Mouse (Mus musculus): ENCODE data around the gene Ifna16. TPM values are rescaled to one million over a fixed set of nuclear protein-coding genes. Genes with fewer than 3 reads are reported as not detected.

The Ifna16 gene
- polyA plus RNA-seq (2012; ENCODE audit: insufficient read depth, insufficient read length, missing spikeins) = not detected in 2 replicates

- Histone ChIP-seq H3K4me3 (ENCODE audit: insufficient read depth, low read length) (no peak within 1 kb of the TSS), H3K4me1 (ENCODE audit: control insufficient read depth, insufficient read depth, low read length) (no peaks in the 10 kb centered on the region), H3K27ac (ENCODE audit: insufficient read depth, low read depth, low read length) (no peak within 1 kb of the TSS)
- TF ChIP-seq POLR2A (IDR thresholded peaks at IDR 0.05; ENCODE audit: borderline replicate concordance, low read depth, low read length) (no peak), CTCF (IDR thresholded peaks at IDR 0.05; ENCODE audit: low read depth, low read length) (no peak)
Observed at GRCm38 (mm10) chr4:88676824-88677223, at the start of gene Ifna16. Ifna16 (minus strand) TSS chr4:88676924.

- no peak for TF ChIP-seq POLR2A (IDR thresholded peaks at IDR 0.05; ENCODE audit: borderline replicate concordance, low read depth, low read length)
- no peak for TF ChIP-seq CTCF (IDR thresholded peaks at IDR 0.05; ENCODE audit: low read depth, low read length)
- Histone ChIP-seq H3K27ac (ENCODE audit: insufficient read depth, low read depth, low read length) (no peak overlapping the region), H3K4me3 (ENCODE audit: insufficient read depth, low read length) (no peak overlapping the region), H3K4me1 (ENCODE audit: control insufficient read depth, insufficient read depth, low read length) (peaks cover 31% of the 10 kb centered on the region)
Observed at GRCm38 (mm10) chr4:88723497-88724090, 46.9 kb upstream of the Ifna16 start.

- Histone ChIP-seq H3K4me1 (ENCODE audit: control insufficient read depth, insufficient read depth, low read length) (peaks cover 31% of the 10 kb centered on the region), H3K4me3 (ENCODE audit: insufficient read depth, low read length) (peak within 1 kb of the TSS; percentile 86), H3K27ac (ENCODE audit: insufficient read depth, low read depth, low read length) (peak within 1 kb of the TSS; percentile 91)
- TF ChIP-seq POLR2A (IDR thresholded peaks at IDR 0.05; ENCODE audit: borderline replicate concordance, low read depth, low read length) (no peak), CTCF (IDR thresholded peaks at IDR 0.05; ENCODE audit: low read depth, low read length) (no peak)
Observed at GRCm38 (mm10) chr4:88721791-88722721, 45.3 kb upstream of the Ifna16 start, which contains the start of the genes Gm26566 and Klhl9. Gm26566 (plus strand) TSS chr4:88721805. Klhl9 (minus strand) TSS chr4:88722465.

- peaks cover 28% of the 10 kb centered on the region for H3K4me1 ChIP-seq (ENCODE audit: control insufficient read depth, insufficient read depth, low read length)
- H3K4me3 ChIP-seq (ENCODE audit: insufficient read depth, low read length) = peak overlapping the region; percentile 51
- no peak for TF ChIP-seq CTCF (IDR thresholded peaks at IDR 0.05; ENCODE audit: low read depth, low read length)
- H3K27ac ChIP-seq (ENCODE audit: insufficient read depth, low read depth, low read length) = no peak overlapping the region
Observed at GRCm38 (mm10) chr4:88718715-88719114, 42.0 kb upstream of the Ifna16 start.

GRCm38 (mm10) chr4:88715059-88715458 lies 38.3 kb upstream of the Ifna16 start:
- peak overlapping the region; percentile 29; the same call in 1 of the 2 replicates for H3K27ac ChIP-seq (ENCODE audit: insufficient read depth, low read depth, low read length)
- TF ChIP-seq CTCF (IDR thresholded peaks at IDR 0.05; ENCODE audit: low read depth, low read length) = no peak
- H3K4me1 ChIP-seq (ENCODE audit: control insufficient read depth, insufficient read depth, low read length) = peaks cover 29% of the 10 kb centered on the region
- no peak overlapping the region for H3K4me3 ChIP-seq (ENCODE audit: insufficient read depth, low read length)

- Histone ChIP-seq H3K4me1 (ENCODE audit: control insufficient read depth, insufficient read depth, low read length) (peaks cover 28% of the 10 kb centered on the region), H3K27ac (ENCODE audit: insufficient read depth, low read depth, low read length) (peak overlapping the region; percentile 29; the same call in 1 of the 2 replicates), H3K4me3 (ENCODE audit: insufficient read depth, low read length) (no peak overlapping the region)
- TF ChIP-seq CTCF (IDR thresholded peaks at IDR 0.05; ENCODE audit: low read depth, low read length) = no peak
Observed at GRCm38 (mm10) chr4:88714281-88714680, 37.6 kb upstream of the Ifna16 start.

- H3K27ac ChIP-seq (ENCODE audit: insufficient read depth, low read depth, low read length) = peak overlapping the region; percentile 91
- TF ChIP-seq POLR2A (IDR thresholded peaks at IDR 0.05; ENCODE audit: borderline replicate concordance, low read depth, low read length) = no peak
Observed at GRCm38 (mm10) chr4:88707128-88707826, 30.6 kb upstream of the Ifna16 start.

GRCm38 (mm10) chr4:88705924-88706323 lies 29.2 kb upstream of the Ifna16 start:
- Histone ChIP-seq H3K4me3 (ENCODE audit: insufficient read depth, low read length) (no peak overlapping the region), H3K27ac (ENCODE audit: insufficient read depth, low read depth, low read length) (peak overlapping the region; percentile 70), H3K4me1 (ENCODE audit: control insufficient read depth, insufficient read depth, low read length) (peaks cover 42% of the 10 kb centered on the region)
- TF ChIP-seq CTCF (IDR thresholded peaks at IDR 0.05; ENCODE audit: low read depth, low read length) (no peak), POLR2A (IDR thresholded peaks at IDR 0.05; ENCODE audit: borderline replicate concordance, low read depth, low read length) (no peak)

More at GRCm38 (mm10) chr4:88707128-88707826, 30.6 kb upstream of the Ifna16 start:
- H3K4me3 ChIP-seq (ENCODE audit: insufficient read depth, low read length) = no peak overlapping the region
- H3K4me1 ChIP-seq (ENCODE audit: control insufficient read depth, insufficient read depth, low read length) = peaks cover 31% of the 10 kb centered on the region

GRCm38 (mm10) chr4:88699301-88699700 lies 22.6 kb upstream of the Ifna16 start:
- Histone ChIP-seq H3K4me1 (ENCODE audit: control insufficient read depth, insufficient read depth, low read length) (peaks cover 39% of the 10 kb centered on the region), H3K27ac (ENCODE audit: insufficient read depth, low read depth, low read length) (no peak overlapping the region)
- TF ChIP-seq CTCF (IDR thresholded peaks at IDR 0.05; ENCODE audit: low read depth, low read length) (no peak), POLR2A (IDR thresholded peaks at IDR 0.05; ENCODE audit: borderline replicate concordance, low read depth, low read length) (no peak)

More at GRCm38 (mm10) chr4:88699301-88699700, 22.6 kb upstream of the Ifna16 start:
- no peak overlapping the region for H3K4me3 ChIP-seq (ENCODE audit: insufficient read depth, low read length)

Measured in bone marrow macrophage, adult 2 months (primary cell).